Mouse (Mus musculus): ENCODE measurements around the gene Fam19a2.
A peak's percentile ranks its signal among the peaks of the same experiment; 100 is the strongest.

The Fam19a2 gene

GRCm38 (mm10) chr10:123263876-123264309 is at the start of gene Fam19a2:
Fam19a2 (plus strand) TSS chr10:123263996.
- peak; percentile 46 for DNase-seq

GRCm38 (mm10) chr10:123222785-123223184 is 41.0 kb upstream of the Fam19a2 start:
- no peak for DNase-seq

GRCm38 (mm10) chr10:123229420-123229819 is 34.4 kb upstream of the Fam19a2 start:
- DNase-seq = no peak

GRCm38 (mm10) chr10:123248063-123248462 is 15.7 kb upstream of the Fam19a2 start:
- no peak for DNase-seq

GRCm38 (mm10) chr10:123251904-123252303 is 11.9 kb upstream of the Fam19a2 start:
- no peak for DNase-seq

GRCm38 (mm10) chr10:123254299-123254698 is 9.5 kb upstream of the Fam19a2 start:
- no peak for DNase-seq

GRCm38 (mm10) chr10:123255674-123256348 is 8.0 kb upstream of the Fam19a2 start:
- no peak for DNase-seq

GRCm38 (mm10) chr10:123264461-123265191 is 830 bp downstream of the Fam19a2 start:
- DNase-seq = no peak

- no peak for DNase-seq
These were observed 1.5 kb downstream of the Fam19a2 start for GRCm38 (mm10) chr10:123265241-123265790.

GRCm38 (mm10) chr10:123268568-123268967 is 4.8 kb downstream of the Fam19a2 start:
- no peak for DNase-seq

- no peak for DNase-seq
These were observed 10.8 kb downstream of the Fam19a2 start for GRCm38 (mm10) chr10:123274554-123274953.

GRCm38 (mm10) chr10:123307300-123307699 is 43.5 kb downstream of the Fam19a2 start:
- no peak for DNase-seq

GRCm38 (mm10) chr10:123326271-123326670 is 62.5 kb downstream of the Fam19a2 start:
- no peak for DNase-seq

GRCm38 (mm10) chr10:123341280-123341679 is 77.5 kb downstream of the Fam19a2 start:
- no peak for DNase-seq

GRCm38 (mm10) chr10:123342591-123343236 is 78.9 kb downstream of the Fam19a2 start:
- peak; percentile 4 for DNase-seq

GRCm38 (mm10) chr10:123346301-123346700 is 82.5 kb downstream of the Fam19a2 start:
- no peak for DNase-seq

GRCm38 (mm10) chr10:123353667-123354066 is 89.9 kb downstream of the Fam19a2 start:
- DNase-seq = no peak

GRCm38 (mm10) chr10:123357010-123357409 is 93.2 kb downstream of the Fam19a2 start:
- no peak for DNase-seq

GRCm38 (mm10) chr10:123360492-123360891 is 96.7 kb downstream of the Fam19a2 start:
- no peak for DNase-seq

GRCm38 (mm10) chr10:123364628-123365027 is 100.8 kb downstream of the Fam19a2 start:
- DNase-seq = no peak

- no peak for DNase-seq
These were observed 103.5 kb downstream of the Fam19a2 start for GRCm38 (mm10) chr10:123367152-123367864.

- no peak for DNase-seq
These were observed 119.5 kb downstream of the Fam19a2 start for GRCm38 (mm10) chr10:123383277-123383676.

- DNase-seq = no peak
These were observed 121.8 kb downstream of the Fam19a2 start for GRCm38 (mm10) chr10:123385641-123386040.
